Mouse (Mus musculus) bone marrow, adult 2 months (tissue): ENCODE measurements around the gene Rbp7.

Source experiments
- CTCF ChIP-seq: fragments of 200-500 bp; IDR thresholded peaks from 2 replicates; pipeline ENCODE4 v1.5.1; 2011; ENCODE audit warnings: low read length, control low read depth; ENCODE audit not compliant: control insufficient read depth, insufficient read depth
- POLR2A ChIP-seq: fragments of 200-500 bp; IDR thresholded peaks from 2 replicates; pipeline ENCODE4 v1.6.1; 2011; ENCODE audit warnings: low read depth, mild to moderate bottlenecking, control low read depth, low read length, borderline replicate concordance; ENCODE audit not compliant: control insufficient read depth

DNA sequence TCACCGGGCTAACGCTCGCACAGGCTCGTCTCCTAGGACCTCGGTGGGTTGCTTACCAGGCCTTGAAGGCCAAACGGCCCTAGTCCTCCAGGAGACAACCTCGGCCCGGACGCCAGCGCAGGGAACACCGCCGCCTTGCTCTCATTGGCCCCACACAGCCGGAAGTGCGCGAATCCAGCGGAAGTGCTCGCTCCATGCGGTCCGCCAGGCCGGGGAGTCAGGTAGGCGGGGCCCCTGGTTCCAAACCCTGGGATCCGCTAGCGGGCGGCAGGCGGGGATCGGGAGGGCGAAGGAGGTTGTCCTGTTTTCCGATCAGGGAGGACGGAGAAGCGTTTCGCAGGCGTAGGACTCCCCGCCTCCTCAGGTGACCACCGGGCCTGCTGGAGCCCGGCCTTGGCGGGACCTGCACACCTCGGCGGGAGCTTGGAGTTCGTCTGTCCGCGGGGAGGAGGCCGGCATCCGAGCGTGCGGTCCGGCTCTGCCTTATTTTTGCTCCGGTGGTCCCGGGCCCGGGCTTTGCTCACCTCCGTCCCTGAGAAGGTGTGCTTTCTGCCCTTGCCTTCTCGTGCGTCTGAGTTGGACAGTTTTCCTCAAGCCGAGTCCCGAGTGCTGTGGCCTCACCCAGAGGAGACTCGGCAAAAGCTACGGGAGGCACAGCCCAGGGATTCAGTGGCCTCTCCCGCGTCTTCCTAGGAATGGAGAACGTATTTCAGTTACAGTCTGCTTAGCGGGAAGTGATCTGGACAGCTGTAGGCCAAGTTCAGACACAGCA lies 30.5 kb upstream of the Rbp7 start, which contains the start of the genes Nmnat1 and Lzic:
- no peak for TF ChIP-seq CTCF
- peak; percentile 69; the same call in 1 of the 2 replicates for TF ChIP-seq POLR2A
